Mouse (Mus musculus) heart, adult 2 months (tissue): Measurements from ENCODE around the gene Tfpi2. TPM values are rescaled to one million over a fixed set of nuclear protein-coding genes. Genes with fewer than 3 reads are reported as not detected.
A peak's percentile ranks its signal among the peaks of the same experiment; 100 is the strongest.

Experiments
- DNase-seq, 2 experiments: peaks; one replicate each; pipeline ENCODE4 v3.0.0; 2021
- H3K27ac ChIP-seq: fragments of 200-600 bp; 2 replicates; pipeline ENCODE4 v1.8.1; 2022
- H3K27me3 ChIP-seq: fragments of 200-500 bp; 2 replicates; pipeline ENCODE4 v1.6.1; 2012; ENCODE audit warnings: mild to moderate bottlenecking, low read length, inconsistent platforms, mixed read lengths; ENCODE audit not compliant: control insufficient read depth, insufficient read depth
- H3K36me3 ChIP-seq: fragments of 200-500 bp; 2 replicates; pipeline ENCODE4 v1.6.1; 2012; ENCODE audit warnings: low read length, inconsistent platforms; ENCODE audit not compliant: control insufficient read depth, insufficient read depth
- H3K4me1 ChIP-seq: fragments of 200-500 bp; 2 replicates; pipeline ENCODE4 v1.6.1; 2011; ENCODE audit warnings: low read length; ENCODE audit not compliant: control insufficient read depth, insufficient read depth
- H3K4me3 ChIP-seq: fragments of 200-600 bp; 2 replicates; pipeline ENCODE4 v1.8.1; 2022
- H3K79me2 ChIP-seq: fragments of 200-500 bp; replicated peaks from 2 replicates; pipeline ENCODE4 v1.6.1; 2012; ENCODE audit warnings: mild to moderate bottlenecking, inconsistent platforms, low read length, moderate library complexity, mixed read lengths; ENCODE audit not compliant: control insufficient read depth, insufficient read depth
- H3K9ac ChIP-seq: fragments of 200-500 bp; 2 replicates; pipeline ENCODE4 v1.6.1; 2012; ENCODE audit warnings: low read depth, mild to moderate bottlenecking, control low read depth, inconsistent platforms, low read length, mixed read lengths
- CTCF ChIP-seq: fragments of 200-600 bp; IDR thresholded peaks from 2 replicates; pipeline ENCODE4 v1.8.1; 2022; ENCODE audit warnings: antibody characterized with exemption, mild to moderate bottlenecking, moderate library complexity
- EP300 ChIP-seq: fragments of 200-500 bp; IDR thresholded peaks from 2 replicates; pipeline ENCODE4 v1.6.1; 2011; ENCODE audit warnings: low read depth, low read length, control low read depth; ENCODE audit not compliant: insufficient read depth
- POLR2A ChIP-seq: fragments of 200-500 bp; IDR thresholded peaks from 2 replicates; pipeline ENCODE4 v1.6.1; 2011; ENCODE audit warnings: mild to moderate bottlenecking, low read depth, low read length, control low read depth; ENCODE audit not compliant: insufficient read depth
- WGBS: fragments of 180-500 bp; shearing (Covaris S2); methylation state at CpG from one replicate; pipeline ENCODE4 v1.1.7; 2018; 5-methylcytosine and 5-hydroxymethylcytosine counted together
- intact Hi-C: fragments of 180-260 bp; cut with DNase I; formaldehyde crosslinking; loops from one replicate; pipeline ENCODE4 v1.15.1; 2025
- polyA plus RNA-seq: library from polyadenylated mRNA; depleted of rRNA; stranded (reverse); fragments of >200 nt; gene quantifications from 2 replicates; pipeline ENCODE4 v1.2.3, GENCODE M21; 2012
- total RNA-seq, 2 experiments: library from RNA; stranded (reverse); gene quantifications; 2 replicates each; pipeline ENCODE4 v1.2.3; 2021

Tfpi2 gene
- total and polyA plus RNA-seq, 3 experiments = 0.90 to 1.3 (median 1.0) TPM

GRCm38 (mm10) chr6:4004808-4005207, 16.1 kb upstream of the Tfpi2 start:
- no peak for TF ChIP-seq EP300
- no peak for TF ChIP-seq POLR2A
- no peak for TF ChIP-seq CTCF
- H3K27ac ChIP-seq = peak overlapping the region; percentile 86
- H3K27me3 ChIP-seq = no peaks in the 10 kb centered on the region
- intact Hi-C loops = loop anchor here (2.0 to 10.0 kb wide), 6 partner anchors 70 to 1490 kb away; partner anchors contain the start of genes Bet1, Pdk4 and Pon2
- peaks cover 7% of the 10 kb centered on the region for H3K4me1 ChIP-seq
- peak overlapping the region; percentile 66 for H3K4me3 ChIP-seq
- H3K79me2 ChIP-seq = peaks cover 2% of the 10 kb centered on the region; the same call in 1 of the 2 replicates
- no peak overlapping the region; the same call in 1 of the 2 replicates for H3K9ac ChIP-seq
- H3K36me3 ChIP-seq = peaks cover 22% of the 10 kb centered on the region
- no peak for DNase-seq
- WGBS = 28% methylated on average over 2 of the region's 2 CpGs

- TF ChIP-seq POLR2A (peak; percentile 61; the same call in 1 of the 2 replicates), CTCF (no peak), EP300 (0 out of 2 replicates have a peak, but pooled peaks have one; percentile 8)
- H3K4me3 ChIP-seq = peak within 1 kb of the TSS; percentile 66
- peaks cover 2% of the 10 kb centered on the region; the same call in 1 of the 2 replicates for H3K79me2 ChIP-seq
- DNase-seq = peak; percentile 90 to 92
- H3K9ac ChIP-seq = peak within 1 kb of the TSS; percentile 79
- peaks cover 7% of the 10 kb centered on the region for H3K4me1 ChIP-seq
- peaks cover 17% of the 10 kb centered on the region for H3K36me3 ChIP-seq
- under 1% methylated on average over 19 of the region's 19 CpGs for WGBS
- H3K27me3 ChIP-seq = no peaks in the 10 kb centered on the region
- intact Hi-C loops = loop anchor here (2.0 to 10.0 kb wide), 7 partner anchors 35 to 1491 kb away; partner anchors contain the start of genes Bet1, Pdk4 and Pon2
- peak within 1 kb of the TSS; percentile 86 for H3K27ac ChIP-seq
Measured at GRCm38 (mm10) chr6:4003890-4004306, 15.2 kb upstream of the Tfpi2 start, which contains the start of gene Gng11. TSS of gene Gng11 (plus strand) at chr6:4003904.

DNA sequence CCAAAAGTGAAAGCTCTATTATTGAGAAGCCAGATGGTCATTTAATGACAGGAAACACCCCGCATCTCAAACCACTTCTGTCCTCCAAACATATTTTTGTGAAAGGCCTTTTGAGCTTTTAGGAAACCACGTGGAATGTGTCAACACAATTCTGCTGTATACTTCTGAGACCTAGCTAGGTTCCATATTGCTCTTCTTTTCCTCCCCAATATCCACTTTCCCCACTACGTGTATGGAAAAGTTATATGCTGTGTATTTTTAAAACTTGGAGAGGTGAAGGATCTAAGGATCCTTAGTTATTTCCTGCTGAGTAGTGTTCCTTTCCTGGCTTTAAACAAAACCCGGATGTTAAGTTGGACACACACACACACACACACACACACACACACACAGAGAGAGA, 14.7 kb upstream of the Tfpi2 start:
- peak in 1 of 2 experiments; percentile 23 for DNase-seq
- H3K27me3 ChIP-seq = no peaks in the 10 kb centered on the region
- intact Hi-C loops = loop anchor here (2.0 to 10.0 kb wide), 5 partner anchors 35 to 1491 kb away; partner anchors contain the start of genes Pdk4 and Pon2
- no peak for TF ChIP-seq EP300
- TF ChIP-seq POLR2A = no peak
- no peak for TF ChIP-seq CTCF
- peaks cover 4% of the 10 kb centered on the region for H3K4me1 ChIP-seq
- peak overlapping the region; percentile 86 for H3K27ac ChIP-seq
- peaks cover 2% of the 10 kb centered on the region; the same call in 1 of the 2 replicates for H3K79me2 ChIP-seq
- H3K9ac ChIP-seq = peak overlapping the region; percentile 6; the same call in 1 of the 2 replicates
- H3K36me3 ChIP-seq = peaks cover 12% of the 10 kb centered on the region
- H3K4me3 ChIP-seq = peak overlapping the region; percentile 41
- WGBS = 20% methylated on average over 4 of the region's 4 CpGs

DNA sequence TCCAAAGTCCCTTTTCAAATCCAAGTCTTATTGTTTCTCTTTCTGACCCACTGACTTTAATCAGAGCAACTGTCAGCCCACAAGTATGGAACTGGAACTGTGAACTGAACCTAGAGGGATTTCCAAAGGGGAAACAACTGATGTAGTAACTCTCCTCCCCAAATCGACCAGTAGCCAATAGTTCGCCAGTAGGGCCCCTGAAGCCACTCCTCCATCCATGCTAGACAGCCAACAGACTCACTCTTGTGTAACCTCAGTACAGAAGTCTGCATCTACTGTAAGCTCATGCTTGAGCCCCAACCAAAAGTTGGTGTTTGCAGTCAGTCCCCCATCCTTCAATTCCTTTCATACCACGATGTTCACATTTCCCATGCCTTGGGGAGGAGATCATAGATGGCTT, 12.0 kb upstream of the Tfpi2 start:
- intact Hi-C loops = loop anchor here (5.0 to 10.0 kb wide), 4 partner anchors 88 to 1494 kb away; partner anchors contain the start of genes Pdk4 and Pon2
- 69% methylated on average over 3 of the region's 3 CpGs for WGBS
- TF ChIP-seq EP300 (no peak), POLR2A (no peak), CTCF (no peak)
- H3K4me3 ChIP-seq = no peak overlapping the region
- no peaks in the 10 kb centered on the region for H3K27me3 ChIP-seq
- H3K36me3 ChIP-seq = peaks cover 6% of the 10 kb centered on the region
- H3K4me1 ChIP-seq = peaks cover 2% of the 10 kb centered on the region
- H3K27ac ChIP-seq = no peak overlapping the region
- no peak for DNase-seq
- H3K79me2 ChIP-seq = peaks cover 2% of the 10 kb centered on the region; the same call in 1 of the 2 replicates
- H3K9ac ChIP-seq = no peak overlapping the region

GRCm38 (mm10) chr6:3999296-3999695, 10.6 kb upstream of the Tfpi2 start:
- Histone ChIP-seq H3K27ac (no peak overlapping the region), H3K27me3 (no peaks in the 10 kb centered on the region), H3K79me2 (no peaks in the 10 kb centered on the region), H3K4me1 (peaks cover 2% of the 10 kb centered on the region), H3K9ac (no peak overlapping the region), H3K36me3 (peaks cover 6% of the 10 kb centered on the region), H3K4me3 (no peak overlapping the region)
- intact Hi-C loops = no loop called here
- 54% methylated on average over 6 of the region's 6 CpGs for WGBS
- no peak for TF ChIP-seq EP300
- TF ChIP-seq CTCF = no peak
- TF ChIP-seq POLR2A = no peak
- DNase-seq = no peak

DNA sequence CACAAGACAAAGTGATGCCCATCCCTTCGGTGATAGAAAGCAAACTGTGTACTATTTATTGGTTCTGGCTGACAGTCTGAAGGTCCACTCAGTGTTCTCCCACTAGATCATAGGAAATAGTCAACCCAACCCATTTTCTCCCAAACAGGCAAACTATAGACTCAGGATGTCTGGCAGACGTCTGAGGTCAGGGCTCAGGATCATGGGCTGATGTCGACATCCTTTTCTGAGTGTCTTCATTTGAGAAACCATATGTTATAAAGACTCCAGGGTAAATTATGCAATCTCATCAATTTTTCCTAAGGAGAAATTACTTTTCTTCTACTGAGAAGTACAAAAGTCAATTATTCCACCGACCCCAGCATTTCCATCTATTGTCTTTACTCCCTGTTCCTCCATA, 9.4 kb upstream of the Tfpi2 start:
- 45% methylated on average over 4 of the region's 4 CpGs for WGBS
- TF ChIP-seq CTCF = no peak
- TF ChIP-seq EP300 = no peak
- TF ChIP-seq POLR2A = no peak
- peaks cover 2% of the 10 kb centered on the region for H3K4me1 ChIP-seq
- peaks cover 6% of the 10 kb centered on the region for H3K36me3 ChIP-seq
- DNase-seq = no peak
- H3K4me3 ChIP-seq = no peak overlapping the region
- no peak overlapping the region for H3K9ac ChIP-seq
- H3K27ac ChIP-seq = no peak overlapping the region
- H3K27me3 ChIP-seq = no peaks in the 10 kb centered on the region
- intact Hi-C loops = no loop called here
- H3K79me2 ChIP-seq = no peaks in the 10 kb centered on the region
